Mouse (Mus musculus) lung, adult 2 months (tissue): ENCODE data around the gene Foxe1.
A peak's percentile ranks its signal among the peaks of the same experiment; 100 is the strongest.

Source experiments
- CTCF ChIP-seq: fragments of 200-500 bp; IDR thresholded peaks from 2 replicates; pipeline ENCODE4 v1.5.1; 2011; ENCODE audit warnings: mild to moderate bottlenecking, low read length, control low read depth; ENCODE audit not compliant: insufficient read depth
- POLR2A ChIP-seq: fragments of 200-500 bp; IDR thresholded peaks from 2 replicates; pipeline ENCODE4 v1.6.1; 2011; ENCODE audit warnings: low read depth, mild to moderate bottlenecking, control low read depth, low read length, borderline replicate concordance; ENCODE audit errors: extremely low read depth

DNA sequence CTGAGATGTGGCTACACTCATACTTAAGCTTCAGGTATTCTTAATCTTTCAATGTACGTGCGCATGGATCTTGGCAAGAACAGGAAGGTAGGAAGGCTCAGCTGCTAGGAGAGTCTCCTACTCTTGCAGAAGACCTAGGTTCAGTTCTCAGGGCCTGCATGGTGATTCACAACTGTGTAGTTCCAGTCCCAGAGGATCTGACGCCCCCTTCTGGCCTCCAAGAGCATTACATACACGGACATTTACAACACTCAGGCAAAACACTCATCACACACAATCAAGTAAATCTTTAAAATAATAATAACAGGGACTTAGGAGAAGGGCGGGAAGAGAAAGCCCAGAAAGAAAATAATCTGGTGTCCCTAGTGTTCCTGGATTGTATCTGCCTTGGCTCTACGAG lies 31.0 kb downstream of the Foxe1 start:
- peak; percentile 39; the same call in 1 of the 2 replicates for TF ChIP-seq CTCF
- TF ChIP-seq POLR2A, result no peak
